Mouse (Mus musculus) liver, adult 2 months (tissue): ENCODE measurements around the gene Car5b.

ENCODE experiments used
- CTCF ChIP-seq: fragments of 200-500 bp; IDR thresholded peaks from 2 replicates; pipeline ENCODE4 v1.5.1; 2011; ENCODE audit warnings: low read depth, low read length, control low read depth
- POLR2A ChIP-seq: fragments of 200-500 bp; IDR thresholded peaks from 2 replicates; pipeline ENCODE4 v1.6.1; 2011; ENCODE audit warnings: low read length, control low read depth; ENCODE audit not compliant: insufficient read depth; ENCODE audit errors: extremely low read depth

- TF ChIP-seq CTCF (no peak), POLR2A (no peak)
Measured at GRCm38 (mm10) chrX:164032526-164032925, 4.7 kb upstream of the Car5b start.
